Mouse (Mus musculus): ENCODE measurements around the gene Tlk1.
A peak's percentile ranks its signal among the peaks of the same experiment; 100 is the strongest.
"Not testable (repeated sequence)": the region's sequence is repeated elsewhere in the genome, so short reads cannot be mapped to it uniquely, and the experiment has no call there.

Tlk1 gene

GRCm38 (mm10) chr2:70833261-70833660 is 7.7 kb upstream of the Tlk1 start:
- DNase-seq (ENCODE audit: low spot score) = no peak

DNA sequence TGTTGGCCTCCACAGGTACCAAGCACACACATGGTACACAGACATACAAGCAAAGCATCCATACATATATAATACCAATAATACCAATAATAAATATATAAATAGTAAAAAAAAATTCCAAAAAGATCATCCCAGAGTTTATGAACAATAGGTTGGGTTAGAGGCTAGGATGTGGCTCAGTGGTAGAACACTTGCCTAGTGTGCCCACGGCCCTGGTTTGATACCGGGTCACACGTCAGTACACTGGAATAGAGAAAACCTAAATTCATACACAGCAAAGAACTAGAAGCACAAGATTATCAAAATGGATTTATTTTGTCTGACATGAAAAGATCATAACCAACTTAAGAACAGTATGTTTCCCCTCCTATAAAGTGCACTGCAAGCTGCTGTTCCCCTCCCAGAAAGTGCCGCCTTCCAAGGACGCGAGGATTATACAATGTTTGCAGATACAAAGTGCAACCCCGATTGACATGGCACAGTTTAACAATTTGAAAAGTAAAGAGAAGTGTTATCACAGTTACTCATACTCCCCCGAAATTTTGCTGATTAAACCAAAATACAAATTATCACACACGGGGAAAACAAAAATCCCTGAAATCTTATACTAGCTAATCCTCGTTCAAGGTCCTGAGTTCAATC is 6.3 kb upstream of the Tlk1 start:
- no peak for DNase-seq (ENCODE audit: low spot score)

GRCm38 (mm10) chr2:70830683-70831082 is 5.2 kb upstream of the Tlk1 start:
- DNase-seq (ENCODE audit: low spot score) = no peak

- DNase-seq (ENCODE audit: low spot score) = no peak
Observed at GRCm38 (mm10) chr2:70829946-70830610, 4.5 kb upstream of the Tlk1 start.

DNA sequence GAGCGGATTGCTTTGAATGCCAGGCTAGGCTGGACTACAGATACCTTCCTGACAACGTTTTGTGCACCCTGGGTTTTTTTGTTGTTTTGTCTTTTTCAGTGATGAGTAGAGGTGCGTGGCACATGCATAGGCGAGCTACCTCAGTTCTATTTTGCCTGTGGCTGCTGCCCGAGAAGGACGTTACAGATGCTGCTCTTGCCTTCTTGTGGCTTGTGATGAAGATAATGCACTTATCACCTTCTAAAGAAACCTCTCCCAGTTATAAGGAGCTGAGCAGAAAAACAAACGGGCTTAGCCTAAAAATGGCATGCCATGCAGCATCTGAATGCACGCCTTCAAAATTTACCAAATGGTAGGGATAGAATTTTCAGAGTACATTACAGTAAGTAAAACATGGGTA is 2.3 kb upstream of the Tlk1 start:
- peak; percentile 12 for DNase-seq (ENCODE audit: low spot score)

- DNase-seq (ENCODE audit: low spot score) = peak; percentile 17
Observed at GRCm38 (mm10) chr2:70826436-70827230, 1.1 kb upstream of the Tlk1 start.

- DNase-seq (ENCODE audit: low spot score) = no peak
Observed at GRCm38 (mm10) chr2:70824838-70825370, 624 bp downstream of the Tlk1 start.

DNA sequence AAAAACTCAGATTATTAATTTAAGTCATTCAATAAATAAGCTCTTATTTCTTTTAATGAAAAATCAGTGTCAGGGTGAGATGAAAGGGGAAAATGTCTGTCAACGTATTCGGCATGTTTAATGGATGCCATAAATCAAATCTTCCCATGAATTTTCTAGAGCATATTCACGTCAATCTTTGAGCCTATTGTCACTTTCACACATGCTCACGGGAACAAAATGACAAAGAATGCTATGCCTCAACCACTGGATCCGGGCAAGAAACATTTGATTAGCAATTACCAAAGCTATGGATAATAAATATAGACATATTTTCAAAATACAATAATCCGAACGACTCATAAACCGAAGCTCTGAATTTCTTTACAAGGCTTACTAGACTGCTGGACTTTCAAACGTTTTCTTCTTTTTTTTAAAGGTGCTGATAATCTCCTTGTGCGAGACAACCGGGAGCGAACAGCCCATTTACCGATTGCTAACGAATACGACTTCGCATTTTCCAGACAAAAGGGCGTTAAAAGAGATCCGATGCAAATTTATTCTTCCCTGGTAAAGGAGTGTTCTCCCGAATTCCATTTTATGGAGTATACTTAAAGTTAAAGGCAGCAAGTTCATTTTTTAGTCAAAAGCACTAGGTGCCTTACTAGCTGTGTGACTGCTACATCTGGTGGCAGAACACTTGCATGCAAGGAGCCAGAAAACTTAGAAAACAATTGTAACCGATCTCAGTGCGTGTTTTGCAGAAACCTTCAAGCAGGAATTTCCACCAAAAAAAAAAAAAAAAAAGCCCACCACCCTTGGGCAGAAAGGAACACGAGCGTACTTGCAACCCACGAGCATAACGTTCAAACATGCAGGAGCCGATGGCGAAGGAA is 1.4 kb downstream of the Tlk1 start:
- DNase-seq (ENCODE audit: low spot score) = no peak

- DNase-seq (ENCODE audit: low spot score) = no peak
Observed at GRCm38 (mm10) chr2:70823434-70823833, 2.1 kb downstream of the Tlk1 start.

DNA sequence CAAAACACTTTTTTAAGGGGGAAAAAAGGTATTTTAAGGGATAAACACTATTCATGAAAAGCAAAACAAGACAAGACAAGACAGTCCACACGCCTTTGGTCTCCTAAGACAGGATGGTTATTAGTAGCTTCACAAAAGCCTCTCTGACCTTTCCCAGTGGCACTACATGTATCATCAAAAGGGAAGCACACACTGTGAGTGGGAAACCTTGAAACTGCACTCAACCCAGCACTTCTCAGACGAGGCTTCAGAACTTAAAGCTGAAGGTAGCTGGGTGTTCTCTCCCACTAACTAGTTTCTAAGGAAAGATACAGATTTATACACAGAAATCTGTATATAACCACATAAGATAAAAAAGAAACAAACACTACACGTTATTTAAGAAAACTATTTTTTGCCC is 8.6 kb downstream of the Tlk1 start:
- DNase-seq (ENCODE audit: low spot score) = no peak

DNA sequence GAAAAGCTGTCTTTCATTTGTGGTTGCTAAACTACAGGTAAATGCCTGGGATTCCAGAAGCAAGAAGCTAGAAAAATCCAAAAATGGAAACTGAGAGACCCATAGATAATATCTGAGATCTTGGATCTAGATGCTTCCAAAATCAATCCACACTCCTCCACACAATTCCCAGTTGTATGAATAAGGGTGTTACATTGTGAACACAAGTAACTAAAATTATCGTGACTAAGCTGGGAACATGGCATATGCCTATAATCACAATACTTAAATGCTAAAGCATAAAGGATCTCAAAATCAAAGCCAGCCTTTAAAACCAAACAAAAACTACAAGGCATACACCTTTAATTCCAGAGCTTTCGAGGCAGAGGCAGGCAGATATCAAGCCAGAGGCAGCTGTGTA is 9.5 kb downstream of the Tlk1 start:
- DNase-seq (ENCODE audit: low spot score) = no peak

- DNase-seq (ENCODE audit: low spot score) = no peak
Observed at GRCm38 (mm10) chr2:70813608-70814007, 11.9 kb downstream of the Tlk1 start.

GRCm38 (mm10) chr2:70811476-70811875 is 14.1 kb downstream of the Tlk1 start:
- no peak for DNase-seq (ENCODE audit: low spot score)

- no peak for DNase-seq (ENCODE audit: low spot score)
Observed at GRCm38 (mm10) chr2:70809921-70810320, 15.6 kb downstream of the Tlk1 start.

DNA sequence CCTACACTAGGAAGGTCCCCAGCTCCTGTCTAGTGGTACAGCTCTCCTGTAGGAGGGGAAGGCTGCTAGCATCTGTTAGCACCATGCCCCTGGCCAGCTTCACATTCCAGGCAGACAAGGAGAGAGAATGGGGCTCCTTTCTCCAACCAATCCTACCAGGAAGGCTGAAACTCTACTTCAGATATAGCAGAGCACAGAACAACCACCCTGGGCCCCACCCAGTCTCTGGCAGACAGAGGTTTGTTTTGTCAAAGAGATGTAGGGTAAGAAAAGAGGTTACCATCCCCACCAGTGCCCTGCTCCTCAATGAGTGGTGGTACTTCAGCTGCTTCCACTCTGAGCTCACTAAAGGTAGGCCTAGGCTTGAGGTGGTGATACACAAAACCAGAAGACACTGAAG is 16.8 kb downstream of the Tlk1 start:
- DNase-seq (ENCODE audit: low spot score) = no peak

GRCm38 (mm10) chr2:70807678-70808077 is 17.9 kb downstream of the Tlk1 start:
- DNase-seq (ENCODE audit: low spot score) = not testable (repeated sequence)

DNA sequence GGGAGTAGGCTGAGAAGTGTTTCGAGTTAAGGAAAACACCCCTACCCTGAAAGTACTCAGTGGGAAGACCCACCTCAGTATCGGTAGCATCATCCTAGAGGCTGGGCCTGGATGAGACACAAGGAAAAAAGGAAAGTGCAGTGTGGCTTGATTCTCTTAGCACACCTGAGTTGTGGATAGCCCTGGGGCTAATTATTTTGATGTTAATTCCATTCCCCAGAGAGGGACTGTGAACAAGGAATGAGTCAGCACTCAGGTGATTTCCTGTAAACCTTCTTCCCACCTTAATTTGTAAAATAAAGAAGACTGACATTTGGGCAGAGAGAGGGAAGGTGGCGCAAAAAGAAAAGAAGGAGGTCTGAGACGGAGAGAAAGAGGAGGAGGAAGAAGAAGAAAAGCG is 19.5 kb downstream of the Tlk1 start:
- no peak for DNase-seq (ENCODE audit: low spot score)

- not testable (repeated sequence) for DNase-seq (ENCODE audit: low spot score)
Observed at GRCm38 (mm10) chr2:70803696-70804095, 21.8 kb downstream of the Tlk1 start.

DNA sequence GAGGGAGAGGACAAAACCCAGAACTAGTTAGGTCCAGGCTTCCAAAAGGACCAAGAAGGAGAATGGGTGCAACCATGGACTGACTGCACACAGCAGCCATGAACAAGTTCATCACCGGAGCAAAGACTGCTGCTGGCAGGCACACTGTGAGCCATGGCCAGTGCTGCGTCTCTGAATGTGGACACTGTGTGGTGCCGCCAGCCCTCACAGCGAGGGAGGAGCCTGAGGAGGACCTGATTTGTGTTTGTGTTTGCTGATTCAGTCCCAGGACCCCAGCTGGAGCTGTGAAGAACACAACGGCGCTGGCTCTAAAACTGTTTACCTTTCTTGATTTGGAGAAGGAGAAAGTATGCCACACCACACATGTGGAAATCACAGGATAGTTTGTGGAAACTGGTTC is 22.9 kb downstream of the Tlk1 start:
- no peak for DNase-seq (ENCODE audit: low spot score)

DNA sequence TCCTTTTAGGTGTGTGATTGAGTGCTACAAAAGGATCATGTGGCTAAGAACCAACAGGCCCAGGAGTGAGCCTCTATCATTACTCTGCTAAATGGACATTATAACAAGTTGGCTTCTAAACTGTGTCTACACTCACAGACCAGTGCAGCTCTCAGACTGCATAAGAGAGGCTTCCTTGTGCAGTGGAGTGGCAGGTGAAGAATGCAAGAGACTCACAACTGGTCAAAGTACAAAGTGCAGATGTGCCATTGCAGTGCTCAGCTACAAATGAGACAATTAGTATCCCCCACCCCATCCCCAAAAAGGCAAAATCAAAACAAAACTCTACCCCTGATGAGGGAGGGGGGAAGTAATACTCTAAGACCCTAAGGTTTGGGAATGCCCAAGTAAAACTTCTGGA is 24.0 kb downstream of the Tlk1 start:
- no peak for DNase-seq (ENCODE audit: low spot score)

GRCm38 (mm10) chr2:70800396-70800795 is 25.1 kb downstream of the Tlk1 start:
- no peak for DNase-seq (ENCODE audit: low spot score)

DNA sequence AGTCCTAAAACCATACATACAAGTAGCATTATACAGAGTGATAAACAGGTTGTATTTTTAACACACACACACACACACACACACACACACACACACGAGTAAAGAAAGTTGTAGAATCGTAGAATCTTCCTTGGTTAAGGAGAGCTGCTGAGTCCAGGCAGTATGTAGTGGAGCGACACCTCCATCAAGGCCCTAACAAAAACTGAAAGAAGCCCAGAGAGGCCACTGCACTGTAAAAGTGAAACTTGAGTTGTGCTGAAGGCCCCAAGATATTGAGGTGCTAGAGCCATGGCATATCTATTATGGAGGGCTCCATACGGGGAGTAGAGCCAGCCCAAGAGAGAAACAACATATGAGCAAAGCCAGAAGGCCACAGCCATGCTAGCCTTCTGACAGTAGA is 32.3 kb downstream of the Tlk1 start:
- DNase-seq (ENCODE audit: low spot score) = no peak
